Mouse (Mus musculus): Measurements from ENCODE around the gene Scn5a. TPM values are rescaled to one million over a fixed set of nuclear protein-coding genes. Genes with fewer than 3 reads are reported as not detected.

The Scn5a gene
- polyA plus RNA-seq, 1 experiment from 2014 or later, result 0.11 TPM

DNA sequence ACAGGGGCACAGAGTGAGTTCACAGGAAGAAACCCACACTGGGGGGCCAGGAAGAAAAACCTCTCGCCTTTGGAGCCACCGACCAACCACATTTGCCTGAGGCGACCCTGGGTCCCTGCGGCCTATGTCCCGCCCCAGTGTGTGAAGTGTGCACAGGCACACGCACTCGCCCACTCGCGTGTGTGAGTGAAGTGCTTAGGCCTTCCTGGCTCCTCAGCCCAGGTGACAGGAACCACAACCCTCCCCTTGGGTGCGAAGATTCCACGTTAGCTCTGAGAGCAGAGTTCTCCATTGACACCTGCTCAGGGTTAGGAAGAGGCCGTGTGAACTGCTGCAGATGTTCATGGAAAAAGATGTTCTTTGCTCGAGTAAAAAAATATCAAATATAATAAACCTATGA lies 93.9 kb downstream of the Scn5a start:
- Histone ChIP-seq H3K27ac (replicated peaks; ENCODE audit: low read depth, low read length) (no peak overlapping the region), H3K36me3 (ENCODE audit: control insufficient read depth, insufficient read depth, low read length) (no peaks in the 10 kb centered on the region), H3K27me3 (ENCODE audit: control insufficient read depth, insufficient read depth, low read length) (no peaks in the 10 kb centered on the region), H3K4me2 (ENCODE audit: low read length) (no peak overlapping the region), H3K4me1 (ENCODE audit: control insufficient read depth, insufficient read depth, low read length) (no peaks in the 10 kb centered on the region), H3K9me3 (ENCODE audit: control insufficient read depth, low read length) (no peaks in the 10 kb centered on the region), H3K4me3 (replicated peaks; ENCODE audit: low read depth, low read length) (no peak overlapping the region), H3K9ac (replicated peaks; ENCODE audit: low read length) (no peak overlapping the region)
- DNase-seq (no peak), ATAC-seq (ENCODE audit: low FRiP score, low TSS enrichment) (no peak)
- WGBS, result 89% methylated on average over 13 of the region's 13 CpGs

DNA sequence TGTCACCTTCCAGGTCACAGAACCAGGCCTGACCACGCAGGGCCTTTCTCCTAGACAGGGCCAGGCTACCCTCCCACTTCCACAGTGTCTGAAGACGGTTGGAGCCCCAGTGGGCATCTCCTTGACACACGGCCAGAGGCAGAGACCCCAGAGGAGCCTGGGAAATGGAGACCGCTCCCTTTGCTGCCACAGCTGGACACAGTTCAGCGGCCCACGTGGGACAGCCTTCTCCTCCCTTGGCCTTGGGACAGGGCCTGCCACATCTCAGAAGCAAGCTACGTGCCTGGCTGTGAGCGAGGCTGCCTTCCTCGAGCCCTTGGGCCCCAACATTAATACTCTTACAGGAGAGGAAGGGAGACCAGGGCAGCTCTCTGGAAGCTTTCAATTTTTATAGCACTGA lies 94.4 kb downstream of the Scn5a start:
- Histone ChIP-seq H3K27me3 (ENCODE audit: control insufficient read depth, insufficient read depth, low read length) (no peaks in the 10 kb centered on the region), H3K27ac (replicated peaks; ENCODE audit: low read depth, low read length) (no peak overlapping the region), H3K9ac (replicated peaks; ENCODE audit: low read length) (no peak overlapping the region), H3K36me3 (ENCODE audit: control insufficient read depth, insufficient read depth, low read length) (no peaks in the 10 kb centered on the region), H3K4me2 (ENCODE audit: low read length) (no peak overlapping the region), H3K9me3 (ENCODE audit: control insufficient read depth, low read length) (no peaks in the 10 kb centered on the region), H3K4me3 (replicated peaks; ENCODE audit: low read depth, low read length) (no peak overlapping the region), H3K4me1 (ENCODE audit: control insufficient read depth, insufficient read depth, low read length) (no peaks in the 10 kb centered on the region)
- WGBS, result 58% methylated on average over 9 of the region's 9 CpGs
- DNase-seq, result no peak
- ATAC-seq (ENCODE audit: low FRiP score, low TSS enrichment), result no peak

DNA sequence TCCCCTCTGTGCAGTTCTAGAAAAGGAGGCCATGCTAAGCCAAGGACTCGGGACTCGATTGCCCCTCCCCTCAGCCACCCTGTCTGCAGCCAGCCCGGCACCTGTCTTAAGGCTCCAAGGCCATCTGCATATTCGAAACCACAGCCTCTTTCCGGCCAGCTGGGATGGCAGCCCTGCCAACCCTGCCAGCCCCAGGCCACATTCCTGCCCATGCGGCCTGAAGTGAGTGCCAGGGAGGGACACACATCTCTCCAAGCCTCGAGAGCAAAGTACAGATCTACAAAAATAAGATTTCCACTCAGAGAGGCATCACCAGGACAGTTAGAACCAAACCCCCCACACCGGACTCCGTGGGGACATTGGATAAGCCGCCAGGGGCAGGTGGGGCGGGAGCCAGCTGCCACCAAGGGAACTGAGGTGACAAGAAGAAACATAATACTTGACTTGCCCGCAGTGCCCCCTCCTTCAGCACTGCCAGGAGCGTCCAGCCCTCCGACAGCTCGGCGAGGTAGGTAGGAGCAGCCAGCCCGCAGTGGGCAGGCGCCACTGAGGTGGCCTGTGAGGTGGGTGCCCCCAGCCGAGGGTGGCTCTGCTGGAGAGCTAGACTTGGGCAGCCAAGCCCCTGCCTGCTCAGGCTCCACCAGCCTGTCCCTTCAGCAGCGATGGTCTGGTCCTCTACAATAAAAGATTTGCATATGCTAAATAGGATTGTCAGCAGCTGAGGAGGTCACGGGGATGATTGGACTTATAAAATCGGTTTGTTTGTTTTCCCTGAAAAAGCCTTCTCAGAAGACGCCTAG lies 95.1 kb downstream of the Scn5a start:
- Histone ChIP-seq H3K9ac (replicated peaks; ENCODE audit: low read length) (no peak overlapping the region), H3K4me3 (replicated peaks; ENCODE audit: low read depth, low read length) (no peak overlapping the region), H3K27me3 (ENCODE audit: control insufficient read depth, insufficient read depth, low read length) (no peaks in the 10 kb centered on the region), H3K36me3 (ENCODE audit: control insufficient read depth, insufficient read depth, low read length) (no peaks in the 10 kb centered on the region), H3K4me1 (ENCODE audit: control insufficient read depth, insufficient read depth, low read length) (no peaks in the 10 kb centered on the region), H3K9me3 (ENCODE audit: control insufficient read depth, low read length) (no peaks in the 10 kb centered on the region), H3K27ac (replicated peaks; ENCODE audit: low read depth, low read length) (no peak overlapping the region), H3K4me2 (ENCODE audit: low read length) (no peak overlapping the region)
- 48% methylated on average over 23 of the region's 23 CpGs for WGBS
- no peak for ATAC-seq (ENCODE audit: low FRiP score, low TSS enrichment)
- no peak for DNase-seq

DNA sequence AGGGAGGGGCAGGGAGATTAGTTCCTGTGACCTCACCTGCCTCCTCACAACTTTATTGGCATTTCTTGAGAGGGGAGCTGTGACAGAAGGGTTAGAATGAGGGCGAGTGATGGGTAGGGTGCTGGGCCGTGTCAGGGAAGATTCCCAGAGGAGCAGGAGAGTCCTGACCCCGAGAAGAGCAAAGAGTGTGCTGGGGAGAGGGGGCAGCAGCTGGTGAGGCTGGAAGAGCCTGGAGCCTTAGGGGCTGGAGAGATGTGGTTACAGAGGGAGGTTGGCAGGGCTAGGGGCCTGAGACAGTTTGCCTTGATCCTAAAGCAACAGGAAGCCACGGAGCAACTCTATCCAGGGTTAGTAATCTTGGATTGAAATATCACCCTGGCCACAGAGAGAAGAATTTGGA lies 97.2 kb downstream of the Scn5a start:
- no peak overlapping the region for H3K4me3 ChIP-seq (replicated peaks; ENCODE audit: low read depth, low read length)
- H3K27me3 ChIP-seq (ENCODE audit: control insufficient read depth, insufficient read depth, low read length), result no peaks in the 10 kb centered on the region
- DNase-seq, result no peak
- H3K36me3 ChIP-seq (ENCODE audit: control insufficient read depth, insufficient read depth, low read length), result no peaks in the 10 kb centered on the region
- H3K27ac ChIP-seq (replicated peaks; ENCODE audit: low read depth, low read length), result no peak overlapping the region
- H3K4me1 ChIP-seq (ENCODE audit: control insufficient read depth, insufficient read depth, low read length), result no peaks in the 10 kb centered on the region
- ATAC-seq (ENCODE audit: low FRiP score, low TSS enrichment), result no peak
- no peak overlapping the region for H3K4me2 ChIP-seq (ENCODE audit: low read length)
- H3K9me3 ChIP-seq (ENCODE audit: control insufficient read depth, low read length), result no peaks in the 10 kb centered on the region
- no peak overlapping the region for H3K9ac ChIP-seq (replicated peaks; ENCODE audit: low read length)
- 86% methylated on average over 4 of the region's 4 CpGs for WGBS

DNA sequence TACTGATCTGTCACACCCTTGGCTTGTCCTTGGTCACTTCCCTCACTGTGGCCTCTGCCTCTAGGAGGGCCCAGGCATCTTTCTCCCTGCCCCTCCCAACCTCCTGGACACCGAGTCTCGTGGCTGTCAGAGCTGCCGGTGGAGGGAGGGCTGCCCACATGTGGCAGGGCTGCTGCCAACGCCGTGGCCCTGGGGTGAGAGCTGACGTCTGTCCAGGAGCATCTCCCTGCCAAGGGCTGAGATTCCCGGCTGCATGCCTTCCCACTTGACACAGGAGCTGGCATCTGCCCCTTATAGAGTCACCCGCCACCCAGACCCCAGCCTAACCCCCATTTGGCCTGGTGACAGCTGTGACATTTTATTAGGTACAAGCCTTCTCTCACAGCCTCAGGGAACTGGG lies 99.5 kb downstream of the Scn5a start:
- no peak overlapping the region for H3K9ac ChIP-seq (replicated peaks; ENCODE audit: low read length)
- H3K4me3 ChIP-seq (replicated peaks; ENCODE audit: low read depth, low read length), result no peak overlapping the region
- H3K9me3 ChIP-seq (ENCODE audit: control insufficient read depth, low read length), result no peaks in the 10 kb centered on the region
- no peak for DNase-seq
- no peak for ATAC-seq (ENCODE audit: low FRiP score, low TSS enrichment)
- no peak overlapping the region for H3K4me2 ChIP-seq (ENCODE audit: low read length)
- no peaks in the 10 kb centered on the region for H3K27me3 ChIP-seq (ENCODE audit: control insufficient read depth, insufficient read depth, low read length)
- no peaks in the 10 kb centered on the region for H3K36me3 ChIP-seq (ENCODE audit: control insufficient read depth, insufficient read depth, low read length)
- 58% methylated on average over 8 of the region's 8 CpGs for WGBS
- H3K27ac ChIP-seq (replicated peaks; ENCODE audit: low read depth, low read length), result no peak overlapping the region
- no peaks in the 10 kb centered on the region for H3K4me1 ChIP-seq (ENCODE audit: control insufficient read depth, insufficient read depth, low read length)

DNA sequence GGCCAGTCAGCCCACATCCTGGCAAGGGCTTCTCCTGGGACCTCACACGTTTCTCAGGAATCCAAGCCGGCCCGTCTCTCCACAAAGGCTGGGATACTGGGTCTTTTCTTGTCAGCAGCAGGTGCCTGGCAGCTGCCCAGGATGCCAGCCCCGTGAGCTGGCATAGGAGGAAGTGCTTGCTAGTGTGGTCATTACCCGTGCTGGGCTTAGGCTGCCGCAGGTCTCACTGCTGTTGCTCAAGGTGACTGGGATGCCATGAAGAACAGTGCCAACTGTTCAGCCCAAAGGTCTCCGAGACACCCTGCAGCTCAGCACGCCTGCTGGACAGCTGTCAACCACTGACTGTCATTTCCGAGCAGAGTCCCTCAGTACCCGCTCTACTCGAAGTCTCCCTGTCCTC lies 100.5 kb downstream of the Scn5a start:
- no peak overlapping the region for H3K4me2 ChIP-seq (ENCODE audit: low read length)
- H3K4me3 ChIP-seq (replicated peaks; ENCODE audit: low read depth, low read length), result no peak overlapping the region
- H3K36me3 ChIP-seq (ENCODE audit: control insufficient read depth, insufficient read depth, low read length), result no peaks in the 10 kb centered on the region
- H3K9me3 ChIP-seq (ENCODE audit: control insufficient read depth, low read length), result no peaks in the 10 kb centered on the region
- no peak overlapping the region for H3K27ac ChIP-seq (replicated peaks; ENCODE audit: low read depth, low read length)
- H3K4me1 ChIP-seq (ENCODE audit: control insufficient read depth, insufficient read depth, low read length), result no peaks in the 10 kb centered on the region
- H3K27me3 ChIP-seq (ENCODE audit: control insufficient read depth, insufficient read depth, low read length), result no peaks in the 10 kb centered on the region
- ATAC-seq (ENCODE audit: low FRiP score, low TSS enrichment) (no peak), DNase-seq (no peak)
- no peak overlapping the region for H3K9ac ChIP-seq (replicated peaks; ENCODE audit: low read length)
- 79% methylated on average over 11 of the region's 11 CpGs for WGBS

DNA sequence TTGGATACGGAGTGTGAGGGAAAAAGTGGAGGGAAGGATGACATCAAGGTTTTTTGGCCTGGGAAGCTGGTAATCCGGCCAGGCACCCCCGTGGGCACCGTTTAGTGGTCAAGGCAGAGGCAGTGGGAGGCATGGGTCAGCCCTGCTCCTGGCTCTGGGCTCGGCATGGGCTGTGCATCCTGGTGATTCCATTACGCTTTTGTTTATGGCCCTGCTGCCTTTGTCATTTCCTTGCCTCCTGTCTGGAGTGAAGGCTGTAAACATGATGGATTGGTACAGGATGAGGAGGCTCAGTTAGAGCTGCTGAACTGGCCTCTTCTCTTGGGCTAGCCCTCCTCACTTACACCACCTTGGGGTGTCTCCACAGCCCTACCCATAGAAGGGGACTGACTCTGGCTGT lies 101.1 kb downstream of the Scn5a start:
- no peaks in the 10 kb centered on the region for H3K9me3 ChIP-seq (ENCODE audit: control insufficient read depth, low read length)
- H3K27me3 ChIP-seq (ENCODE audit: control insufficient read depth, insufficient read depth, low read length), result no peaks in the 10 kb centered on the region
- H3K9ac ChIP-seq (replicated peaks; ENCODE audit: low read length), result no peak overlapping the region
- DNase-seq, result no peak
- H3K4me2 ChIP-seq (ENCODE audit: low read length), result no peak overlapping the region
- no peak for ATAC-seq (ENCODE audit: low FRiP score, low TSS enrichment)
- WGBS, result 61% methylated on average over 6 of the region's 6 CpGs
- no peak overlapping the region for H3K27ac ChIP-seq (replicated peaks; ENCODE audit: low read depth, low read length)
- no peaks in the 10 kb centered on the region for H3K4me1 ChIP-seq (ENCODE audit: control insufficient read depth, insufficient read depth, low read length)
- H3K36me3 ChIP-seq (ENCODE audit: control insufficient read depth, insufficient read depth, low read length), result no peaks in the 10 kb centered on the region
- H3K4me3 ChIP-seq (replicated peaks; ENCODE audit: low read depth, low read length), result no peak overlapping the region

DNA sequence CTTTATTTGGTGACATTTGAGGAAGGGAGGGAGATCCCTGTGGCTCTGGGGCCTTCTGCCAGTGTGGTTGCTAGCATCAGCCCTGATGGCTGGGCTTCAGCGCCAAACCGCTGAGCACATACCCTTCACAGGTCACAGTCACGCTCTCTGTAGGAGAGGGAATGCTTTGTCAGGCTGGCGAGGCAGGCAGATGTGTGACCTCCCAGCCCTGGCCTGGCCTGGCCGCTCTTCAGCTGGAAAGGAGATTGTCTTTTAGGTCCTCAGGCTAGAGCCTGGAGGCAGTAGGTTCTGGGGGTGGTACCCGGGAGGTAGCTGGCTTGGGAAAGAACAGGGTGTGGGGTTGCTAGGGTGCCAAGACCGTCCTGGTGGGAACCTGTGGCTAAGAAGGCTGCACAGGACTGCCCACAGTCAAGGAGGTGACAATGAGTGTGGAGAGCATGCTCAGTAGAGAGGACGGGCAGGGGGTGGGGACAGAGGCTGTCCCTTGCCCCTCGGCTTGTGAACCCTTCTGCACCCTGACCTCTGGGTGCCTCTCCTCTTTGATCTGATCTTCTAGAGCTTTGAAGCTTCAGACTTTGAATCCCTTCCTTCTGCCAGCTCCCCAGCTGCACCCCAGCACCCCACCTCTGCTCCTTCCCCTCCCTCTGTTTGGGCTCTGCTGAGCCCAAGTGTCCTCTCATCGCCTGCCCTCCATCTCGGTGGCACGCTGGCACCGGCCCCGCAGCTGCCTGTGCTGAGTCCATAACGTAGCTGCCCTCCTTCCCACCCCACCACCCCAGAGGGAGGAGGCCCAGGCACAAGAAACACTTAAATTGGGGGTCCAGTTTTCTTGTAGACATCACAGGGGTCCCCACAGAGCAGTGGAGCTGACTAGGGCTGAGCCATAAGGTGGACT lies 103.9 kb downstream of the Scn5a start:
- no peak overlapping the region for H3K27ac ChIP-seq (replicated peaks; ENCODE audit: low read depth, low read length)
- no peaks in the 10 kb centered on the region for H3K27me3 ChIP-seq (ENCODE audit: control insufficient read depth, insufficient read depth, low read length)
- no peak overlapping the region for H3K9ac ChIP-seq (replicated peaks; ENCODE audit: low read length)
- H3K4me2 ChIP-seq (ENCODE audit: low read length), result no peak overlapping the region
- 65% methylated on average over 15 of the region's 15 CpGs for WGBS
- no peaks in the 10 kb centered on the region for H3K9me3 ChIP-seq (ENCODE audit: control insufficient read depth, low read length)
- H3K36me3 ChIP-seq (ENCODE audit: control insufficient read depth, insufficient read depth, low read length), result 0 out of 2 replicates have a peak, but pooled peaks cover 4% of the 10 kb centered on the region
- ATAC-seq (ENCODE audit: low FRiP score, low TSS enrichment), result no peak
- DNase-seq, result no peak
- no peaks in the 10 kb centered on the region for H3K4me1 ChIP-seq (ENCODE audit: control insufficient read depth, insufficient read depth, low read length)
- no peak overlapping the region for H3K4me3 ChIP-seq (replicated peaks; ENCODE audit: low read depth, low read length)
